Mouse (Mus musculus) embryonic facial prominence, embryonic 13.5 days (tissue): ENCODE results near the gene Usp44. TPM values are rescaled to one million over a fixed set of nuclear protein-coding genes. Genes with fewer than 3 reads are reported as not detected.
"Not testable (repeated sequence)": the region's sequence is repeated elsewhere in the genome, so short reads cannot be mapped to it uniquely, and the experiment has no call there.

Experiments used
- ATAC-seq: fragments of 200-750 bp; cut with Nextera tagmentation; 2 replicates; pipeline ENCODE4 v1.8.0; 2017; ENCODE audit warnings: low read depth; ENCODE audit not compliant: insufficient number of reproducible peaks, insufficient read depth, low FRiP score, low TSS enrichment
- H3K27ac ChIP-seq: fragments of 300-500 bp; sonication (generic); 2 replicates; pipeline ENCODE4 v1.5.1; 2015; ENCODE audit warnings: moderate library complexity, mild to moderate bottlenecking, inconsistent platforms
- H3K27me3 ChIP-seq: fragments of 300-500 bp; sonication (generic); 2 replicates; pipeline ENCODE4 v1.6.1; 2015; ENCODE audit warnings: mild to moderate bottlenecking, inconsistent platforms
- H3K36me3 ChIP-seq: fragments of 300-500 bp; sonication (generic); 2 replicates; pipeline ENCODE4 v1.6.1; 2015; ENCODE audit warnings: mild to moderate bottlenecking, inconsistent platforms
- H3K4me1 ChIP-seq: fragments of 300-500 bp; sonication (generic); 2 replicates; pipeline ENCODE4 v1.6.1; 2015; ENCODE audit warnings: inconsistent platforms
- H3K4me2 ChIP-seq: fragments of 300-500 bp; sonication (generic); 2 replicates; pipeline ENCODE4 v1.6.1; 2015; ENCODE audit warnings: moderate library complexity, mild to moderate bottlenecking, inconsistent platforms
- H3K4me3 ChIP-seq: fragments of 300-500 bp; sonication (generic); 2 replicates; pipeline ENCODE4 v1.5.1; 2015; ENCODE audit warnings: mild to moderate bottlenecking, inconsistent platforms
- H3K9ac ChIP-seq: fragments of 300-500 bp; sonication (generic); 2 replicates; pipeline ENCODE4 v1.6.1; 2015; ENCODE audit warnings: mild to moderate bottlenecking, inconsistent platforms
- H3K9me3 ChIP-seq: fragments of 300-500 bp; sonication (generic); 2 replicates; pipeline ENCODE4 v1.6.1; 2016; ENCODE audit warnings: inconsistent platforms
- WGBS: fragments of 180-500 bp; shearing (Covaris S2); methylation state at CpG from one replicate; pipeline ENCODE4 v1.1.7; 2015; ENCODE audit warnings: mixed read lengths; 5-methylcytosine and 5-hydroxymethylcytosine counted together
- polyA plus RNA-seq: library from polyadenylated mRNA; unstranded; fragments of >200 nt; fragmentation: Nextera tagmentation; extraction: Ambion mirVana; gene quantifications from 2 replicates; pipeline ENCODE4 v1.2.1, GENCODE M21; 2015

The Usp44 gene
- 1.9 and 2.9 TPM in 2 replicates for polyA plus RNA-seq

DNA sequence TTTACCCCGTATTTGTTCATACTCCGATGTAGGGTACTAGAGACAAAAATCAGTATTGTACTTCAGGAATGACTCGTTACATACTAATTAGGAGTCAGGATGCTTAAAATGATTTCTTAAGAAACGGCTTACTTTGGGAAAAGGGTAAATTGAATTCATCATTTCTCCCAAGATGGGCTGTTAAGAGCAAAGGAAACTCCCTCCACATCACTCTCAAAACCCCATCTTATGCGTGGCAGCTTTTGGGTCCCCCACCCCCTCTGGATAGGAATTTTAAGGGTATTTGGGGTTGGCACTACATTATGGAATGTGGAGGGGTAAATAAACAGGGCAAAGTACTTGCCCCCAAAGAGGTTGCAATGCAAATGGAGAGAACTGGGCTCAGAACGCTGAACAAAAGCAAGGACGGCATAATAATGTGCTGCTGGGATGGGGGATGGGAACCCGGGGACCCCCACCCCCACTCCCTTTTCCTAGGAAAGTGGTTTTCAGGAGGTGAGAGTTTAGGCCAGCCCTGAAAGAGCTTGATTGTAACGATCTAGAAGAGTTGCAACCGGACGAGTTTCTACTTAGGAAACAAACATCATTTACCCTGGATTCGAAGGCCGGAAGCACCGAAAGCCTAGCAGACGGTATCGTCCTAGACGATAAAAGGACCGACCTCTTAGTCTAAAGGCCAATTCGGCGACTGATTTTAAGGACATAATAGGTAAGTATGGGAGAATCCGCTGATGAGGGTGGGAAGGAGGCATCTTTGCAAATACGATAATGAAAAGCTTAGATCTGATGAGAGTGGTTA lies at the start of gene Usp44:
Gene Usp44, plus strand, starts transcription at position 625 of the 799 bp plus-strand sequence.
- Histone ChIP-seq H3K9ac (no peak within 1 kb of the TSS), H3K36me3 (no peaks in the 10 kb centered on the region), H3K27me3 (peaks cover 64% of the 10 kb centered on the region), H3K4me3 (peak within 1 kb of the TSS; percentile 14), H3K4me1 (peaks cover 33% of the 10 kb centered on the region), H3K4me2 (peak within 1 kb of the TSS; percentile 40), H3K9me3 (no peaks in the 10 kb centered on the region), H3K27ac (no peak within 1 kb of the TSS)
- WGBS = 7% methylated on average over 22 of the region's 22 CpGs
- no peak for ATAC-seq

- no peak overlapping the region for H3K4me3 ChIP-seq
- 78% methylated on average over 15 of the region's 15 CpGs for WGBS
- no peak overlapping the region for H3K27ac ChIP-seq
- H3K9ac ChIP-seq = no peak overlapping the region
- no peak for ATAC-seq
- no peaks in the 10 kb centered on the region for H3K36me3 ChIP-seq
- H3K4me2 ChIP-seq = no peak overlapping the region
- no peaks in the 10 kb centered on the region for H3K27me3 ChIP-seq
- no peaks in the 10 kb centered on the region for H3K9me3 ChIP-seq
- no peaks in the 10 kb centered on the region for H3K4me1 ChIP-seq
Observed at GRCm38 (mm10) chr10:93783216-93784013, 47.9 kb upstream of the Usp44 start.

GRCm38 (mm10) chr10:93799711-93800362 lies 31.5 kb upstream of the Usp44 start:
- Histone ChIP-seq H3K4me3 (no peak overlapping the region), H3K27me3 (no peaks in the 10 kb centered on the region), H3K4me1 (peaks cover 13% of the 10 kb centered on the region; the same call in 1 of the 2 replicates), H3K4me2 (no peak overlapping the region), H3K9ac (no peak overlapping the region), H3K27ac (no peak overlapping the region), H3K9me3 (no peaks in the 10 kb centered on the region), H3K36me3 (no peaks in the 10 kb centered on the region)
- 55% methylated on average over 8 of the region's 8 CpGs for WGBS
- no peak for ATAC-seq

- H3K9ac ChIP-seq = no peak overlapping the region
- ATAC-seq = no peak
- no peaks in the 10 kb centered on the region for H3K36me3 ChIP-seq
- H3K4me1 ChIP-seq = peaks cover 13% of the 10 kb centered on the region; the same call in 1 of the 2 replicates
- no peaks in the 10 kb centered on the region for H3K9me3 ChIP-seq
- 52% methylated on average over 4 of the region's 4 CpGs for WGBS
- H3K27me3 ChIP-seq = no peaks in the 10 kb centered on the region
- no peak overlapping the region for H3K27ac ChIP-seq
- no peak overlapping the region for H3K4me2 ChIP-seq
- no peak overlapping the region for H3K4me3 ChIP-seq
Observed at GRCm38 (mm10) chr10:93800363-93800722, 31.0 kb upstream of the Usp44 start.

GRCm38 (mm10) chr10:93800895-93801294 lies 30.5 kb upstream of the Usp44 start:
- no peak overlapping the region for H3K4me2 ChIP-seq
- no peak overlapping the region for H3K27ac ChIP-seq

GRCm38 (mm10) chr10:93803199-93803598 lies 28.2 kb upstream of the Usp44 start:
- H3K27me3 ChIP-seq = no peaks in the 10 kb centered on the region
- H3K9ac ChIP-seq = no peak overlapping the region
- no peak overlapping the region for H3K4me2 ChIP-seq
- no peaks in the 10 kb centered on the region for H3K36me3 ChIP-seq
- no peak overlapping the region for H3K4me3 ChIP-seq
- H3K9me3 ChIP-seq = no peaks in the 10 kb centered on the region
- 73% methylated on average over 6 of the region's 6 CpGs for WGBS
- no peak for ATAC-seq
- H3K27ac ChIP-seq = no peak overlapping the region
- H3K4me1 ChIP-seq = peaks cover 13% of the 10 kb centered on the region; the same call in 1 of the 2 replicates

More at GRCm38 (mm10) chr10:93800895-93801294, 30.5 kb upstream of the Usp44 start:
- Histone ChIP-seq H3K27me3 (no peaks in the 10 kb centered on the region), H3K9ac (no peak overlapping the region), H3K4me3 (no peak overlapping the region), H3K9me3 (no peaks in the 10 kb centered on the region), H3K4me1 (peaks cover 13% of the 10 kb centered on the region; the same call in 1 of the 2 replicates), H3K36me3 (no peaks in the 10 kb centered on the region)
- WGBS = 82% methylated on average over 5 of the region's 5 CpGs
- ATAC-seq = no peak

DNA sequence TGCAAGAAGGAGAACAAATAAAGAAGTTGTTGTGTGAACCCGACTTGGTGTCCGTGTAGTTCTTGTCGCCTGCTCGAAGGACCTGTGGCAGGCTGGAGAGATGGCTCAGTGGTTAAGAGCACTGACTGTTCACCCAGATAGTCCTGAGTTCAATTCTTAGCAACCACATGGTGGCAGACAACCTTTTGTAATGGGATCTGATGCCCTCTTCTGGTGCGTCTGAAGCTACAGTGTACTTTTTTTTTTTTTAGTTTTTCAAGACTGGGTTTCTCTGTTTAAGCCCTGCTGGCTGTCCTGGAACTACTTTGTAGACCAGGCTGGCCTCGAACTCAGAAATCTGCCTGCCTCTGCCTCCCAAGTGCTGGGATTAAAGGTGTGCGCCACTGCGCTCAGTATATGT lies 21.9 kb upstream of the Usp44 start:
- H3K27ac ChIP-seq, ATAC-seq: not testable (repeated sequence)
- 93% methylated on average over 8 of the region's 8 CpGs for WGBS

DNA sequence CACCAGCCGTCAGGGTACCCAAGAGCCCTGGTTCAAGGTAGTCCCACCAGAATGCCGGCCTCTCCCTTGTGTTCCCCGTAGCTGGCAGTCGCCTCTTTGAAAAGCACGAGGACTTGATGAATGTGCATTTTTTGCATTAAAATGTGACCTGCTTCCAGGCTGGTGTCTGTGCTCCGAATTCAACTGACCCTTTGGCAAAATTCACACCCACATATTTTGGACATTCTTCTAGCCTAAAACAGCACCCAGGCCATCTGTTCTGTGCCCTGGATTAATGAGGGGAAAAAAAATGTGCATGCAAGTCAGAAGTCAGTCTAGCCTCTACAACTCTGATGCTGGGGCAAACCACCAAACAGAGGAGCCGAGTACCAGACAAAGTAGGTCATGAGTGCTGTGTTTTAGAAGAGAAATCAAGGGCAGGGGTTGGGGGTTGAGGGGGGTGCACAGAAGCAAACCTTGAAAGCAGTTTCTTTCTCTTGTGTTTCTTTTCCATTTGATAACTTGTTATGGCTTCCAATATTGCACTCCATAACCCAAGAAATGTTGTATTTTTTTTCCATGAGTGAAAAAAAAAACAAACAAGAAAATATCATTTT lies 20.7 kb upstream of the Usp44 start:
- Histone ChIP-seq H3K4me1 (0 out of 2 replicates have a peak, but pooled peaks cover 3% of the 10 kb centered on the region), H3K36me3 (no peaks in the 10 kb centered on the region), H3K27me3 (0 out of 2 replicates have a peak, but pooled peaks cover under 1% of the 10 kb centered on the region), H3K9me3 (no peaks in the 10 kb centered on the region), H3K4me2 (no peak overlapping the region), H3K4me3 (no peak overlapping the region), H3K27ac (no peak overlapping the region), H3K9ac (no peak overlapping the region)
- ATAC-seq = no peak
- 57% methylated on average over 7 of the region's 7 CpGs for WGBS

More for the DNA sequence above, 21.9 kb upstream of the Usp44 start:
- not testable (repeated sequence) for H3K4me3 ChIP-seq, H3K36me3 ChIP-seq, H3K9ac ChIP-seq, H3K4me1 ChIP-seq, H3K4me2 ChIP-seq, H3K27me3 ChIP-seq, H3K9me3 ChIP-seq

DNA sequence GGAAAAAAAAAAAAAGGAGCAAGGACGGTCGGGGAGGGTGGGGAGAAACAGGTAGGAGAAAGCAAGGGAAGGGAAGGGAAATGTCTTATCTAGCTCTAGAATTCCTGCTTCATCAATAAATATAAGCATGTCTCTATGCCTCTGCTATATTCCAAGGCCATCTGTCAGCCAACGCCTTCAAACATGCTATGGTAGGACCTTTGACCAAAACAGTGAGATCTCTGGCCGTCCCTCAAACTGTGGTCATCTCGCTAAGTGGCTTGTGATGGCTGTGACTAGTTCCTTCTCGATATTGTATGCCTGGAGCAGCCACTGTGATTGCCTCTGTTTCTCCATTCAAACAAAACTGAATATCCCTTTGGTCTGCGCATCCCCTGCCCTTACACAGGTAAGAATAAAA lies 19.3 kb upstream of the Usp44 start:
- no peak overlapping the region for H3K27ac ChIP-seq
- WGBS = 86% methylated on average over 7 of the region's 7 CpGs

GRCm38 (mm10) chr10:93812774-93813415 lies 18.5 kb upstream of the Usp44 start:
- Histone ChIP-seq H3K4me1 (0 out of 2 replicates have a peak, but pooled peaks cover 3% of the 10 kb centered on the region), H3K4me3 (no peak overlapping the region), H3K9ac (no peak overlapping the region; the same call in 1 of the 2 replicates), H3K27me3 (peaks cover 8% of the 10 kb centered on the region), H3K4me2 (peak overlapping the region; percentile 42), H3K27ac (no peak overlapping the region), H3K36me3 (no peaks in the 10 kb centered on the region), H3K9me3 (no peaks in the 10 kb centered on the region)
- no peak for ATAC-seq
- 14% methylated on average over 10 of the region's 10 CpGs for WGBS

More for the DNA sequence above, 19.3 kb upstream of the Usp44 start:
- no peaks in the 10 kb centered on the region for H3K36me3 ChIP-seq
- H3K27me3 ChIP-seq = peaks cover 5% of the 10 kb centered on the region
- ATAC-seq = no peak
- no peak overlapping the region for H3K4me3 ChIP-seq
- no peak overlapping the region for H3K4me2 ChIP-seq
- no peaks in the 10 kb centered on the region for H3K9me3 ChIP-seq
- no peak overlapping the region for H3K9ac ChIP-seq
- 0 out of 2 replicates have a peak, but pooled peaks cover 3% of the 10 kb centered on the region for H3K4me1 ChIP-seq
